Mouse (Mus musculus): ENCODE measurements at regions not wholly inside any gene's neighbourhood (a gene's known extent, or its start where the extent isn't known, plus 50 kb on each side); places are given as distances from the start of the nearest gene placed in this dataset.
A peak's percentile ranks its signal among the peaks of the same experiment; 100 is the strongest.

GRCm38 (mm10) chr17:68071472-68071871 is 67.6 kb upstream of the Arhgap28 start:
- Histone ChIP-seq H3K36me3 (ENCODE audit: control insufficient read depth, insufficient read depth, low read length) (no peaks in the 10 kb centered on the region), H3K27me3 (ENCODE audit: control insufficient read depth, insufficient read depth, low read length) (no peaks in the 10 kb centered on the region), H3K4me1 (ENCODE audit: control insufficient read depth, insufficient read depth, low read length) (peaks cover 24% of the 10 kb centered on the region), H3K4me3 (replicated peaks; ENCODE audit: low read length) (no peak overlapping the region), H3K27ac (replicated peaks; ENCODE audit: low read depth, low read length) (peak overlapping the region; percentile 61; the same call in 1 of the 2 replicates), H3K9me3 (ENCODE audit: control insufficient read depth, low read length) (no peaks in the 10 kb centered on the region), H3K4me2 (replicated peaks; ENCODE audit: low read depth, low read length, severe bottlenecking) (no peak overlapping the region), H3K9ac (ENCODE audit: low read depth, low read length, severe bottlenecking) (no peak overlapping the region)
- no peak for TF ChIP-seq POLR2A (IDR thresholded peaks at IDR 0.05; ENCODE audit: borderline replicate concordance, extremely low read depth, insufficient read depth, insufficient read length)
- DNase-seq (ENCODE audit: low spot score), result peak; percentile 38
- WGBS, result 21% methylated on average over 4 of the region's 4 CpGs
- ATAC-seq (ENCODE audit: low FRiP score, low read depth), result peak; percentile 45; the same call in 1 of the 2 replicates

GRCm38 (mm10) chr17:68075712-68076111 is 71.8 kb upstream of the Arhgap28 start:
- no peaks in the 10 kb centered on the region for H3K27me3 ChIP-seq (ENCODE audit: control insufficient read depth, insufficient read depth, low read length)
- H3K27ac ChIP-seq (replicated peaks; ENCODE audit: low read depth, low read length), result peak overlapping the region; percentile 70
- no peak for TF ChIP-seq POLR2A (IDR thresholded peaks at IDR 0.05; ENCODE audit: borderline replicate concordance, extremely low read depth, insufficient read depth, insufficient read length)
- no peak overlapping the region for H3K4me3 ChIP-seq (replicated peaks; ENCODE audit: low read length)
- no peak overlapping the region for H3K4me2 ChIP-seq (replicated peaks; ENCODE audit: low read depth, low read length, severe bottlenecking)
- H3K4me1 ChIP-seq (ENCODE audit: control insufficient read depth, insufficient read depth, low read length), result peaks cover 18% of the 10 kb centered on the region
- no peaks in the 10 kb centered on the region for H3K36me3 ChIP-seq (ENCODE audit: control insufficient read depth, insufficient read depth, low read length)
- ATAC-seq (ENCODE audit: low FRiP score, low read depth), result peak; percentile 51
- H3K9ac ChIP-seq (ENCODE audit: low read depth, low read length, severe bottlenecking), result no peak overlapping the region
- H3K9me3 ChIP-seq (ENCODE audit: control insufficient read depth, low read length), result no peaks in the 10 kb centered on the region
- WGBS, result 48% methylated on average over 2 of the region's 2 CpGs
- peak; percentile 77 for DNase-seq (ENCODE audit: low spot score)

DNA sequence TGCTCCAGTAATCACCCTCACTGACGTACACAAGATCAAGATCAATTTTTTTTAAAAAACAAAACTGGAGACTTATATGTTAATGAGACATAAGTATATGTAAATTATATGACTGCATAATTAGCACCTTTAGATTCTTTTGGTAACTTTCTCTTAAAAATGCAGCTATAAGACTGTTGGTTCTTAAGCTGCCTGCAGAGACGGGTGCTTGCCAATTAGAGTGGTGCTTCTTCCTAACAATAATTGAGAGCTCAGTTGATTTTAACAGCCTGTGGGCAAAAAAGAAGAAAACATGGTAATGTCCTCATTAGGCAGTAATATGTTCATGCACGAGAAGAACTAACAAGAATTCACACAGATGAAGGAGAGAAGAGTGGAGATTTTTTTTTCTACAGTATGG is 74.8 kb upstream of the Arhgap28 start:
- no peak for TF ChIP-seq POLR2A (IDR thresholded peaks at IDR 0.05; ENCODE audit: borderline replicate concordance, extremely low read depth, insufficient read depth, insufficient read length)
- no peak for DNase-seq (ENCODE audit: low spot score)
- WGBS, result 63% methylated on average over 3 of the region's 3 CpGs
- no peak overlapping the region for H3K4me2 ChIP-seq (replicated peaks; ENCODE audit: low read depth, low read length, severe bottlenecking)
- no peak overlapping the region for H3K4me3 ChIP-seq (replicated peaks; ENCODE audit: low read length)
- no peak overlapping the region for H3K9ac ChIP-seq (ENCODE audit: low read depth, low read length, severe bottlenecking)
- no peak for ATAC-seq (ENCODE audit: low FRiP score, low read depth)
- H3K36me3 ChIP-seq (ENCODE audit: control insufficient read depth, insufficient read depth, low read length), result no peaks in the 10 kb centered on the region
- no peaks in the 10 kb centered on the region for H3K27me3 ChIP-seq (ENCODE audit: control insufficient read depth, insufficient read depth, low read length)
- peaks cover 5% of the 10 kb centered on the region; the same call in 1 of the 2 replicates for H3K4me1 ChIP-seq (ENCODE audit: control insufficient read depth, insufficient read depth, low read length)
- no peak overlapping the region for H3K27ac ChIP-seq (replicated peaks; ENCODE audit: low read depth, low read length)
- no peaks in the 10 kb centered on the region for H3K9me3 ChIP-seq (ENCODE audit: control insufficient read depth, low read length)

DNA sequence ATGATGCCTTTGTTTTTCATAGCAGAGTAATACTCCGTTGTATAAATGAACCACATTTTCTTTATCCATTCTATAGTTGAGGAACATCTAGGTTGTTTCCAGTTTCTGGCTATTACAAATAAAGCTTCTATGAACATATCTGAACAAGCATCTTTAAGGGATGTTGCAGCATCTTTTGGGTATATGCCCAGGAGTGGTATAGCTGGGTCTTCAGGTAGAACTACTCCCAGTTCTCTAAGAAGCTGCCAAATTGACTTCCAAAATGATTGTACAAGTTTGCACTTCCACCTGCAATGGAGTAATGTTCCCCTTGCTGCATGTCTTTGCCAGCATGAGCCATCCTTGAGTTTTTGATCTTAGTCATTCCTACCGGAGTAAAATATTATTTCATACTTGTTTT is 80.5 kb upstream of the Arhgap28 start:
- H3K4me1 ChIP-seq (ENCODE audit: control insufficient read depth, insufficient read depth, low read length), result peaks cover 16% of the 10 kb centered on the region; the same call in 1 of the 2 replicates
- WGBS, result 96% methylated on average over 2 of the region's 2 CpGs
- no peak for TF ChIP-seq POLR2A (IDR thresholded peaks at IDR 0.05; ENCODE audit: borderline replicate concordance, extremely low read depth, insufficient read depth, insufficient read length)
- H3K4me3 ChIP-seq (replicated peaks; ENCODE audit: low read length), result no peak overlapping the region
- no peak overlapping the region for H3K9ac ChIP-seq (ENCODE audit: low read depth, low read length, severe bottlenecking)
- no peaks in the 10 kb centered on the region for H3K9me3 ChIP-seq (ENCODE audit: control insufficient read depth, low read length)
- H3K4me2 ChIP-seq (replicated peaks; ENCODE audit: low read depth, low read length, severe bottlenecking), result no peak overlapping the region
- no peak overlapping the region for H3K27ac ChIP-seq (replicated peaks; ENCODE audit: low read depth, low read length)
- no peak for DNase-seq (ENCODE audit: low spot score)
- no peaks in the 10 kb centered on the region for H3K27me3 ChIP-seq (ENCODE audit: control insufficient read depth, insufficient read depth, low read length)
- ATAC-seq (ENCODE audit: low FRiP score, low read depth), result no peak
- H3K36me3 ChIP-seq (ENCODE audit: control insufficient read depth, insufficient read depth, low read length), result no peaks in the 10 kb centered on the region

GRCm38 (mm10) chr17:68087149-68087548 is 83.2 kb upstream of the Arhgap28 start:
- DNase-seq (ENCODE audit: low spot score) (peak; percentile 64), ATAC-seq (ENCODE audit: low FRiP score, low read depth) (0 out of 2 replicates have a peak, but pooled peaks have one; percentile 53)
- 42% methylated on average over 1 of the region's 1 CpGs for WGBS
- Histone ChIP-seq H3K27me3 (ENCODE audit: control insufficient read depth, insufficient read depth, low read length) (no peaks in the 10 kb centered on the region), H3K36me3 (ENCODE audit: control insufficient read depth, insufficient read depth, low read length) (no peaks in the 10 kb centered on the region), H3K4me3 (replicated peaks; ENCODE audit: low read length) (no peak overlapping the region), H3K9ac (ENCODE audit: low read depth, low read length, severe bottlenecking) (no peak overlapping the region), H3K4me2 (replicated peaks; ENCODE audit: low read depth, low read length, severe bottlenecking) (no peak overlapping the region), H3K9me3 (ENCODE audit: control insufficient read depth, low read length) (no peaks in the 10 kb centered on the region), H3K27ac (replicated peaks; ENCODE audit: low read depth, low read length) (peak overlapping the region; percentile 5; the same call in 1 of the 2 replicates), H3K4me1 (ENCODE audit: control insufficient read depth, insufficient read depth, low read length) (peaks cover 16% of the 10 kb centered on the region; the same call in 1 of the 2 replicates)
- TF ChIP-seq POLR2A (IDR thresholded peaks at IDR 0.05; ENCODE audit: borderline replicate concordance, extremely low read depth, insufficient read depth, insufficient read length), result no peak

GRCm38 (mm10) chr17:68089179-68089578 is 85.3 kb upstream of the Arhgap28 start:
- Histone ChIP-seq H3K27ac (replicated peaks; ENCODE audit: low read depth, low read length) (no peak overlapping the region), H3K9ac (ENCODE audit: low read depth, low read length, severe bottlenecking) (no peak overlapping the region)

More at GRCm38 (mm10) chr17:68089179-68089578, 85.3 kb upstream of the Arhgap28 start:
- Histone ChIP-seq H3K27me3 (ENCODE audit: control insufficient read depth, insufficient read depth, low read length) (no peaks in the 10 kb centered on the region), H3K4me3 (replicated peaks; ENCODE audit: low read length) (no peak overlapping the region), H3K9me3 (ENCODE audit: control insufficient read depth, low read length) (no peaks in the 10 kb centered on the region), H3K36me3 (ENCODE audit: control insufficient read depth, insufficient read depth, low read length) (no peaks in the 10 kb centered on the region), H3K4me1 (ENCODE audit: control insufficient read depth, insufficient read depth, low read length) (peaks cover 16% of the 10 kb centered on the region; the same call in 1 of the 2 replicates), H3K4me2 (replicated peaks; ENCODE audit: low read depth, low read length, severe bottlenecking) (no peak overlapping the region)
- 94% methylated on average over 1 of the region's 1 CpGs for WGBS
- DNase-seq (ENCODE audit: low spot score) (no peak), ATAC-seq (ENCODE audit: low FRiP score, low read depth) (no peak)
- TF ChIP-seq POLR2A (IDR thresholded peaks at IDR 0.05; ENCODE audit: borderline replicate concordance, extremely low read depth, insufficient read depth, insufficient read length), result no peak

All from limb, embryonic 14.5 days (tissue).